Mouse (Mus musculus) gonadal fat pad, adult 2 months (tissue): ENCODE measurements around the gene Ambp. TPM values are rescaled to one million over a fixed set of nuclear protein-coding genes. Genes with fewer than 3 reads are reported as not detected.

ENCODE experiments used
- DNase-seq: peaks from one replicate; pipeline ENCODE4 v3.0.0-alpha.2; 2012; ENCODE audit warnings: low read depth
- polyA plus RNA-seq: library from polyadenylated mRNA; depleted of rRNA; stranded (reverse); fragments of >200 nt; gene quantifications from 2 replicates; pipeline ENCODE4 v1.2.3, GENCODE M21; 2012; rRNA removed

Gene Ambp
- polyA plus RNA-seq, 1 experiment, result 0.14 TPM

- peak; percentile 3 for DNase-seq
Measured at GRCm38 (mm10) chr4:63118639-63119437, 35.8 kb downstream of the Ambp start.

GRCm38 (mm10) chr4:63105651-63106050 lies 48.9 kb downstream of the Ambp start:
- DNase-seq, result no peak

GRCm38 (mm10) chr4:63102025-63102424 lies 52.6 kb downstream of the Ambp start:
- DNase-seq, result no peak

- no peak for DNase-seq
Measured at GRCm38 (mm10) chr4:63100478-63100877, 54.1 kb downstream of the Ambp start.

GRCm38 (mm10) chr4:63097603-63098002 lies 57.0 kb downstream of the Ambp start:
- no peak for DNase-seq

Other genes with a start within 250 kb of the Ambp start
- 4.7 and 5.8 TPM in 2 replicates for gene Zfp618, start 189.2 kb downstream of the Ambp start, polyA plus RNA-seq
- 1.4 and 1.9 TPM in 2 replicates for gene Kif12, start 17.3 kb upstream of the Ambp start, polyA plus RNA-seq
- 6.7 and 7.3 TPM in 2 replicates for gene Col27a1, start 59.2 kb upstream of the Ambp start, polyA plus RNA-seq
- 73.9 and 228 TPM in 2 replicates for gene Orm1, start 189.8 kb upstream of the Ambp start, polyA plus RNA-seq
- 1.2 and 1.5 TPM in 2 replicates for gene Orm3, start 201.4 kb upstream of the Ambp start, polyA plus RNA-seq
- gene Orm2, start 207.7 kb upstream of the Ambp start, polyA plus RNA-seq, result 0.84 and 2.9 TPM in 2 replicates
- 4.0 and 5.2 TPM in 2 replicates for gene Akna, start 248.6 kb upstream of the Ambp start, polyA plus RNA-seq